8 mouse cellular contexts compared by ENCODE assay signal in genomic region chr7:132713483-132714126, GRCm38 (mm10).
DNase-seq lines count a peak whose midpoint lies in the region; ATAC-seq and TF ChIP-seq lines count a peak whose summit lies in the region.

No protein-coding gene starts in this region.

- no peak for ATAC-seq in intestine, postnatal 0 days
- peak; percentile 16; the same call in 1 of the 2 replicates for ATAC-seq in liver, postnatal 0 days

- TF ChIP-seq EP300 in liver, postnatal 0 days (IDR thresholded peaks at IDR 0.05; ENCODE audit: low read depth) = no peak

- TF ChIP-seq POLR2A in spleen, adult 2 months (IDR thresholded peaks at IDR 0.05; ENCODE audit: low read depth, low read length) = no peak

- H3K4me3 ChIP-seq in spleen, adult 2 months (ENCODE audit: extremely low read depth, insufficient read depth, insufficient read length) = no peak overlapping the region
- H3K4me3 ChIP-seq in intestine, postnatal 0 days (ENCODE audit: low read depth, low read length) = no peak overlapping the region
- H3K4me3 ChIP-seq in liver, postnatal 0 days (ENCODE audit: low read depth, low read length) = no peak overlapping the region

- peak in 1 of 2 experiments; percentile 50 for DNase-seq in spleen, adult 2 months (ENCODE audit: low read depth in 1 of 2, low spot score in 2 of 2)
- DNase-seq in spleen, postnatal 14 days (ENCODE audit: low spot score in 2 of 2) = no peak
- peak; percentile 98 for DNase-seq in heart, adult 11 months
- peak; percentile 55 for DNase-seq in liver, postnatal 0 days
- peak; percentile 58 for DNase-seq in splenic B cell, adult 2 months (ENCODE audit: low read depth, low spot score)
- DNase-seq in retina, embryonic 14.5 days (ENCODE audit: low spot score) = no peak
- no peak for DNase-seq in left cerebral cortex, adult 8-10 months (ENCODE audit: low spot score in 2 of 2)

- H3K27me3 ChIP-seq in spleen, adult 2 months (ENCODE audit: control insufficient read depth, insufficient read depth, low read length) = no peaks in the 10 kb centered on the region
- H3K27me3 ChIP-seq in intestine, postnatal 0 days (replicated peaks; ENCODE audit: control insufficient read depth, insufficient read depth, low read length) = no peaks in the 10 kb centered on the region
- H3K27me3 ChIP-seq in liver, postnatal 0 days (ENCODE audit: insufficient read depth, low read length) = no peaks in the 10 kb centered on the region
- H3K27me3 ChIP-seq in splenic B cell, adult 2 months (ENCODE audit: control insufficient read depth, insufficient read depth, low read length, poor library complexity, severe bottlenecking) = no peaks in the 10 kb centered on the region

- no peak overlapping the region for H3K4me2 ChIP-seq in intestine, postnatal 0 days (replicated peaks; ENCODE audit: low read depth)
- peak overlapping the region; percentile 18; the same call in 1 of the 2 replicates for H3K4me2 ChIP-seq in liver, postnatal 0 days (ENCODE audit: low read depth, low read length)

- WGBS in spleen, adult 2 months = 16% methylated on average over 8 of the region's 8 CpGs
- 42% methylated on average over 8 of the region's 8 CpGs for WGBS in intestine, postnatal 0 days
- 39% methylated on average over 8 of the region's 8 CpGs for WGBS in liver, postnatal 0 days (ENCODE audit: insufficient replicate concordance)

- H3K4me1 ChIP-seq in spleen, adult 2 months (ENCODE audit: control insufficient read depth, insufficient read depth, insufficient read length) = peaks cover 36% of the 10 kb centered on the region
- peaks cover 9% of the 10 kb centered on the region; the same call in 1 of the 2 replicates for H3K4me1 ChIP-seq in intestine, postnatal 0 days (replicated peaks; ENCODE audit: control insufficient read depth, insufficient read depth, low read length)
- H3K4me1 ChIP-seq in liver, postnatal 0 days (ENCODE audit: insufficient read depth) = peaks cover 43% of the 10 kb centered on the region

- H3K36me3 ChIP-seq in spleen, adult 2 months (ENCODE audit: control insufficient read depth, insufficient read depth, low read length) = peaks cover 13% of the 10 kb centered on the region
- H3K36me3 ChIP-seq in intestine, postnatal 0 days (ENCODE audit: control insufficient read depth, insufficient read depth) = peaks cover 32% of the 10 kb centered on the region
- H3K36me3 ChIP-seq in liver, postnatal 0 days (replicated peaks; ENCODE audit: insufficient read depth, low read length) = peaks cover 50% of the 10 kb centered on the region
- peaks cover 4% of the 10 kb centered on the region for H3K36me3 ChIP-seq in splenic B cell, adult 2 months (ENCODE audit: control insufficient read depth, insufficient read depth, low read length, poor library complexity, severe bottlenecking)

- peak overlapping the region; percentile 80 for H3K27ac ChIP-seq in spleen, adult 2 months (ENCODE audit: insufficient read depth, low read length)
- peak overlapping the region; percentile 43; the same call in 1 of the 2 replicates for H3K27ac ChIP-seq in intestine, postnatal 0 days (ENCODE audit: low read depth, low read length)
- H3K27ac ChIP-seq in liver, postnatal 0 days (ENCODE audit: low read depth) = peak overlapping the region; percentile 89

- H3K9ac ChIP-seq in intestine, postnatal 0 days (ENCODE audit: low read depth, low read length) = no peak overlapping the region
- H3K9ac ChIP-seq in liver, postnatal 0 days (replicated peaks) = no peak overlapping the region; the same call in 1 of the 2 replicates

- no peaks in the 10 kb centered on the region for H3K9me3 ChIP-seq in intestine, postnatal 0 days (ENCODE audit: control insufficient read depth)
- no peaks in the 10 kb centered on the region for H3K9me3 ChIP-seq in liver, postnatal 0 days (ENCODE audit: low read length)

- TF ChIP-seq CTCF in spleen, adult 2 months (IDR thresholded peaks at IDR 0.05; ENCODE audit: extremely low read depth, insufficient read depth, insufficient read length, insufficient replicate concordance) = no peak
- no peak for TF ChIP-seq CTCF in intestine, postnatal 0 days (IDR thresholded peaks at IDR 0.05; ENCODE audit: low read depth)
- TF ChIP-seq CTCF in liver, postnatal 0 days (IDR thresholded peaks at IDR 0.05; ENCODE audit: low read depth) = peak; percentile 5; the same call in 1 of the 2 replicates

Comparison
In these comparisons a context has a peak if more than half of its experiments do, and no peak if none do; other contexts are left out.
1. DNase-seq: peak in heart, adult 11 months (single experiment), liver, postnatal 0 days (single experiment) and splenic B cell, adult 2 months (single experiment); none in spleen, postnatal 14 days (0 of 2), retina, embryonic 14.5 days (single experiment) and left cerebral cortex, adult 8-10 months (0 of 2).
2. Peak in every context shown above with its lines, with median percentiles within 50 percentile points of each other: H3K27ac ChIP-seq.